In genomic region chr9:44144718-44145060, GRCm38 (mm10) we compare ENCODE assay signal across 28 mouse cellular contexts. TPM values are rescaled to one million over a fixed set of nuclear protein-coding genes. Genes with fewer than 3 reads are reported as not detected.
DNase-seq lines count a peak whose midpoint lies in the region; ATAC-seq and TF ChIP-seq lines count a peak whose summit lies in the region.
"Had no signal": no experiment of that assay in that cellular context is flagged by ENCODE, and none has a peak within 500 bp of the region (broad histone marks: within the 10 kb centered on the region; RNA-seq: fewer than 3 reads in every experiment).

No protein-coding gene starts in this region.

- no peak overlapping the region for H3K9ac ChIP-seq in ES-Bruce4 (ENCODE audit: low read depth, poor library complexity, severe bottlenecking)
- no peak overlapping the region for H3K9ac ChIP-seq in midbrain, embryonic 15.5 days
- H3K9ac ChIP-seq: embryonic facial prominence, embryonic 12.5 days; liver, postnatal 0 days; stomach, embryonic 15.5 days had no signal

- H3K4me3 ChIP-seq in ES-Bruce4 (ENCODE audit: low read depth, low read length), result no peak overlapping the region
- H3K4me3 ChIP-seq in midbrain, embryonic 15.5 days, result no peak overlapping the region
- H3K4me3 ChIP-seq: embryonic facial prominence, embryonic 12.5 days; erythroblast, embryonic 14.5 days; heart, embryonic 10.5 days; layer of hippocampus, adult 2 months; limb, embryonic 10.5 days; megakaryocyte, embryonic 14.5 days; myocyte; stomach, embryonic 15.5 days had no signal

- no peak for TF ChIP-seq CTCF in ES-Bruce4 (IDR thresholded peaks at IDR 0.05; ENCODE audit: low read depth, low read length)

- no peak for DNase-seq in cerebellum, adult 9-10 months
- DNase-seq in kidney, adult 18-20 months, result peak; percentile 8
- DNase-seq in kidney, postnatal 14 days, result no peak
- DNase-seq in cerebellum, postnatal 10 days, result peak; percentile 69 to 76
- DNase-seq: adrenal gland, postnatal 25 days; gastrocnemius, postnatal 36 days; liver, postnatal 0 days; midbrain, embryonic 14.5 days; right cerebral cortex, postnatal 25 days; thymus, adult 2 months had no signal

- ATAC-seq in cerebellum, adult (ENCODE audit: insufficient number of reproducible peaks, low FRiP score, low TSS enrichment), result peak; percentile 42; the same call in 1 of the 2 replicates
- no peak for ATAC-seq in CD4-positive, CD25-positive, alpha-beta regulatory T cell, adult 4 months
- ATAC-seq in midbrain, embryonic 15.5 days (replicated peaks), result no peak
- ATAC-seq: activated CD4-positive, CD25-positive, alpha-beta regulatory T cell, adult 4 months; forebrain, embryonic 14.5 days; liver, postnatal 0 days had no signal

- TF ChIP-seq POLR2A in ES-Bruce4 (IDR thresholded peaks at IDR 0.05; ENCODE audit: insufficient read depth, low read length), result no peak

- H3K27me3 ChIP-seq in ES-Bruce4 (ENCODE audit: control insufficient read depth, insufficient read depth, low read length, poor library complexity, severe bottlenecking), result no peaks in the 10 kb centered on the region
- no peaks in the 10 kb centered on the region for H3K27me3 ChIP-seq in midbrain, embryonic 15.5 days (replicated peaks)
- H3K27me3 ChIP-seq: embryonic facial prominence, embryonic 12.5 days; stomach, embryonic 15.5 days had no signal

- peak overlapping the region; percentile 33 for H3K27ac ChIP-seq in ES-Bruce4 (ENCODE audit: insufficient read depth, low read length)
- no peak overlapping the region for H3K27ac ChIP-seq in midbrain, embryonic 15.5 days
- H3K27ac ChIP-seq: embryonic facial prominence, embryonic 12.5 days; heart, embryonic 10.5 days; hindbrain, postnatal 0 days; layer of hippocampus, adult 2 months; limb, embryonic 10.5 days; stomach, embryonic 15.5 days had no signal

- H3K9me3 ChIP-seq in ES-Bruce4 (replicated peaks; ENCODE audit: control insufficient read depth, insufficient read depth, low read length, poor library complexity, severe bottlenecking), result no peaks in the 10 kb centered on the region
- H3K9me3 ChIP-seq in midbrain, embryonic 15.5 days, result no peaks in the 10 kb centered on the region
- H3K9me3 ChIP-seq: embryonic facial prominence, embryonic 12.5 days; G1E; heart, embryonic 10.5 days; limb, embryonic 10.5 days; megakaryocyte, embryonic 14.5 days; stomach, embryonic 15.5 days had no signal

- peaks cover 6% of the 10 kb centered on the region for H3K4me1 ChIP-seq in ES-Bruce4 (ENCODE audit: control insufficient read depth, insufficient read depth, low read length)
- H3K4me1 ChIP-seq in midbrain, embryonic 15.5 days, result no peaks in the 10 kb centered on the region
- H3K4me1 ChIP-seq: embryonic facial prominence, embryonic 12.5 days; limb, embryonic 10.5 days; stomach, embryonic 15.5 days had no signal

- TF ChIP-seq EP300 in ES-Bruce4 (IDR thresholded peaks at IDR 0.05; ENCODE audit: insufficient read depth, low read depth, low read length), result no peak

- no peak overlapping the region for H3K4me2 ChIP-seq in midbrain, embryonic 15.5 days
- H3K4me2 ChIP-seq: embryonic facial prominence, embryonic 12.5 days; stomach, embryonic 15.5 days had no signal

- H3K36me3 ChIP-seq in ES-Bruce4 (ENCODE audit: control insufficient read depth, insufficient read depth, low read length, poor library complexity, severe bottlenecking), result peaks cover 17% of the 10 kb centered on the region
- peaks cover 19% of the 10 kb centered on the region for H3K36me3 ChIP-seq in midbrain, embryonic 15.5 days (replicated peaks)

RNA-seq across cellular contexts. Expression of gene Mcam, which starts 10.4 kb away (rescaled TPM):
- 57.6 and 58.0 TPM in 2 replicates for polyA plus RNA-seq in ES-Bruce4 (2011; ENCODE audit: insufficient read depth, insufficient read length, low read depth, missing spikeins)
- polyA plus RNA-seq in CD4-positive, CD25-positive, alpha-beta regulatory T cell, adult 4 months (2017; shearing (Covaris generic)), result under 1 TPM in 1 of 2 experiments, not detected in 1; 0.34 TPM
- 11.7 and 11.9 TPM in 2 replicates for polyA plus RNA-seq in midbrain, embryonic 15.5 days (2015; fragmentation: Nextera tagmentation; extraction: Ambion mirVana)
- polyA plus RNA-seq: erythroblast, embryonic 14.5 days; G1E had no signal

RNA-seq across cellular contexts. Expression of gene Rnf26, which starts 31.4 kb away (rescaled TPM):
- 34.1 and 34.3 TPM in 2 replicates for polyA plus RNA-seq in ES-Bruce4 (2011; ENCODE audit: insufficient read depth, insufficient read length, low read depth, missing spikeins)
- 1 to 10 TPM; 4.9 to 5.0 TPM for polyA plus RNA-seq in CD4-positive, CD25-positive, alpha-beta regulatory T cell, adult 4 months (2017; shearing (Covaris generic))
- 29.2 and 32.4 TPM in 2 replicates for polyA plus RNA-seq in midbrain, embryonic 15.5 days (2015; fragmentation: Nextera tagmentation; extraction: Ambion mirVana)

RNA-seq across cellular contexts. Expression of gene Gm49380, which starts 31.4 kb away (rescaled TPM):
- 0.49 and 0.67 TPM in 2 replicates for polyA plus RNA-seq in ES-Bruce4 (2011; ENCODE audit: insufficient read depth, insufficient read length, low read depth, missing spikeins)
- not detected for polyA plus RNA-seq in CD4-positive, CD25-positive, alpha-beta regulatory T cell, adult 4 months (2017; shearing (Covaris generic))
- polyA plus RNA-seq in midbrain, embryonic 15.5 days (2015; fragmentation: Nextera tagmentation; extraction: Ambion mirVana), result 0.13 and 0.25 TPM in 2 replicates
- polyA plus RNA-seq: activated CD4-positive, CD25-positive, alpha-beta regulatory T cell, adult 4 months; erythroblast, embryonic 14.5 days; G1E; hindbrain, postnatal 0 days; liver, adult 2 months; liver, postnatal 0 days; thymus, adult 2 months had no signal

RNA-seq across cellular contexts. Expression of gene C1qtnf5, which starts 37.6 kb away (rescaled TPM):
- polyA plus RNA-seq in ES-Bruce4 (2011; ENCODE audit: insufficient read depth, insufficient read length, low read depth, missing spikeins), result not detected in 2 replicates
- not detected for polyA plus RNA-seq in CD4-positive, CD25-positive, alpha-beta regulatory T cell, adult 4 months (2017; shearing (Covaris generic))
- polyA plus RNA-seq in midbrain, embryonic 15.5 days (2015; fragmentation: Nextera tagmentation; extraction: Ambion mirVana), result 2.9 and 4.1 TPM in 2 replicates
- polyA plus RNA-seq: activated CD4-positive, CD25-positive, alpha-beta regulatory T cell, adult 4 months; limb, embryonic 10.5 days had no signal

RNA-seq across cellular contexts. Expression of gene Mfrp, which starts 43.2 kb away (rescaled TPM):
- polyA plus RNA-seq in ES-Bruce4 (2011; ENCODE audit: insufficient read depth, insufficient read length, low read depth, missing spikeins), result not detected in 2 replicates
- not detected for polyA plus RNA-seq in CD4-positive, CD25-positive, alpha-beta regulatory T cell, adult 4 months (2017; shearing (Covaris generic))
- polyA plus RNA-seq in midbrain, embryonic 15.5 days (2015; fragmentation: Nextera tagmentation; extraction: Ambion mirVana), result 0.08 and 0.13 TPM in 2 replicates
- polyA plus RNA-seq: activated CD4-positive, CD25-positive, alpha-beta regulatory T cell, adult 4 months; erythroblast, embryonic 14.5 days; forebrain, embryonic 14.5 days; G1E; liver, adult 2 months; liver, postnatal 0 days; neural tube, embryonic 14.5 days had no signal

Comparison
In these comparisons a context has a peak if more than half of its experiments do, and no peak if none do; other contexts are left out.
1. DNase-seq: peak in kidney, adult 18-20 months (single experiment) and cerebellum, postnatal 10 days (2 of 2); none in cerebellum, adult 9-10 months (single experiment) and kidney, postnatal 14 days (single experiment).